Mouse (Mus musculus) hindbrain, embryonic 10.5 days (tissue): Measurements from ENCODE around the gene A1bg. TPM values are rescaled to one million over a fixed set of nuclear protein-coding genes. Genes with fewer than 3 reads are reported as not detected.

Source experiments
- DNase-seq: peaks from one replicate; pipeline ENCODE4 v3.0.0-alpha.2; 2017; ENCODE audit warnings: low spot score
- H3K27ac ChIP-seq: fragments of 300-500 bp; sonication (generic); 2 replicates; pipeline ENCODE4 v1.5.1; 2016; ENCODE audit warnings: mild to moderate bottlenecking, moderate library complexity
- H3K27me3 ChIP-seq: fragments of 300-500 bp; sonication (generic); 2 replicates; pipeline ENCODE4 v1.6.1; 2016; ENCODE audit warnings: mild to moderate bottlenecking; ENCODE audit not compliant: poor library complexity, insufficient read depth, severe bottlenecking
- H3K36me3 ChIP-seq: fragments of 300-500 bp; sonication (generic); 2 replicates; pipeline ENCODE4 v1.6.1; 2016; ENCODE audit warnings: mild to moderate bottlenecking, moderate library complexity
- H3K4me1 ChIP-seq: fragments of 300-500 bp; sonication (generic); replicated peaks from 2 replicates; pipeline ENCODE4 v1.6.1; 2016; ENCODE audit warnings: mild to moderate bottlenecking
- H3K4me3 ChIP-seq: fragments of 300-500 bp; sonication (generic); 2 replicates; pipeline ENCODE4 v1.5.1; 2016; ENCODE audit warnings: mild to moderate bottlenecking, moderate library complexity
- H3K9me3 ChIP-seq: fragments of 300-500 bp; sonication (generic); 2 replicates; pipeline ENCODE4 v1.6.1; 2016; ENCODE audit warnings: mild to moderate bottlenecking, moderate library complexity
- WGBS: fragments of 180-500 bp; shearing (Covaris S2); methylation state at CpG from one replicate; pipeline ENCODE4 v1.1.7; 2016; 5-methylcytosine and 5-hydroxymethylcytosine counted together
- polyA plus RNA-seq: library from polyadenylated mRNA; unstranded; fragments of >200 nt; fragmentation: Nextera tagmentation; extraction: Ambion mirVana; gene quantifications from 2 replicates; pipeline ENCODE4 v1.2.1, GENCODE M21; 2016

The A1bg gene
- polyA plus RNA-seq = not detected in 2 replicates

- no peaks in the 10 kb centered on the region for H3K4me1 ChIP-seq
- H3K4me3 ChIP-seq = no peak within 1 kb of the TSS
- H3K36me3 ChIP-seq = no peaks in the 10 kb centered on the region
- no peak for DNase-seq
- no peaks in the 10 kb centered on the region for H3K27me3 ChIP-seq
- no peak within 1 kb of the TSS for H3K27ac ChIP-seq
- no peaks in the 10 kb centered on the region for H3K9me3 ChIP-seq
Observed at GRCm38 (mm10) chr15:60922912-60923311, at the start of gene A1bg. A1bg (minus strand) TSS chr15:60923012.

GRCm38 (mm10) chr15:60968549-60968861 is 45.7 kb upstream of the A1bg start:
- no peaks in the 10 kb centered on the region for H3K9me3 ChIP-seq
- H3K27ac ChIP-seq = peak overlapping the region; percentile 85
- no peaks in the 10 kb centered on the region for H3K27me3 ChIP-seq
- WGBS = 29% methylated on average over 1 of the region's 1 CpGs
- peaks cover 28% of the 10 kb centered on the region for H3K4me1 ChIP-seq
- no peak overlapping the region for H3K4me3 ChIP-seq
- no peaks in the 10 kb centered on the region for H3K36me3 ChIP-seq
- peak; percentile 47 for DNase-seq

- H3K9me3 ChIP-seq = no peaks in the 10 kb centered on the region
- H3K36me3 ChIP-seq = no peaks in the 10 kb centered on the region
- H3K4me1 ChIP-seq = peaks cover 28% of the 10 kb centered on the region
- H3K4me3 ChIP-seq = peak overlapping the region; percentile 21; the same call in 1 of the 2 replicates
- H3K27me3 ChIP-seq = no peaks in the 10 kb centered on the region
- 36% methylated on average over 9 of the region's 9 CpGs for WGBS
- peak; percentile 65 for DNase-seq
- H3K27ac ChIP-seq = peak overlapping the region; percentile 85
Observed at GRCm38 (mm10) chr15:60967841-60968548, 45.2 kb upstream of the A1bg start.

- WGBS = 76% methylated on average over 4 of the region's 4 CpGs
- no peaks in the 10 kb centered on the region for H3K27me3 ChIP-seq
- H3K4me3 ChIP-seq = no peak overlapping the region
- no peak overlapping the region for H3K27ac ChIP-seq
- no peaks in the 10 kb centered on the region for H3K9me3 ChIP-seq
- DNase-seq = no peak
- H3K4me1 ChIP-seq = no peaks in the 10 kb centered on the region
- H3K36me3 ChIP-seq = no peaks in the 10 kb centered on the region
Observed at GRCm38 (mm10) chr15:60925686-60926085, 2.9 kb upstream of the A1bg start.

GRCm38 (mm10) chr15:60903763-60904697 is 18.8 kb downstream of the A1bg start:
- H3K27ac ChIP-seq = 0 out of 2 replicates have a peak overlapping the region, but pooled peaks have one; percentile 45
- H3K4me3 ChIP-seq = no peak overlapping the region
- no peaks in the 10 kb centered on the region for H3K36me3 ChIP-seq
- H3K27me3 ChIP-seq = no peaks in the 10 kb centered on the region
- DNase-seq = no peak
- H3K4me1 ChIP-seq = peaks cover 11% of the 10 kb centered on the region
- no peaks in the 10 kb centered on the region for H3K9me3 ChIP-seq
- WGBS = 43% methylated on average over 6 of the region's 6 CpGs

- no peak for DNase-seq
- H3K36me3 ChIP-seq = no peaks in the 10 kb centered on the region
- H3K27me3 ChIP-seq = no peaks in the 10 kb centered on the region
- H3K9me3 ChIP-seq = no peaks in the 10 kb centered on the region
- H3K4me1 ChIP-seq = no peaks in the 10 kb centered on the region
- no peak overlapping the region for H3K4me3 ChIP-seq
- WGBS = 65% methylated on average over 6 of the region's 6 CpGs
- no peak overlapping the region for H3K27ac ChIP-seq
Observed at GRCm38 (mm10) chr15:60898187-60898965, 24.4 kb downstream of the A1bg start.

- Histone ChIP-seq H3K9me3 (no peaks in the 10 kb centered on the region), H3K4me1 (no peaks in the 10 kb centered on the region), H3K4me3 (no peak overlapping the region), H3K27ac (no peak overlapping the region), H3K36me3 (no peaks in the 10 kb centered on the region), H3K27me3 (no peaks in the 10 kb centered on the region)
- no peak for DNase-seq
- WGBS = 90% methylated on average over 2 of the region's 2 CpGs
Observed at GRCm38 (mm10) chr15:60896040-60896439, 26.8 kb downstream of the A1bg start.

GRCm38 (mm10) chr15:60892976-60893463 is 29.8 kb downstream of the A1bg start:
- WGBS = 70% methylated on average over 3 of the region's 3 CpGs
- no peaks in the 10 kb centered on the region for H3K9me3 ChIP-seq

GRCm38 (mm10) chr15:60888724-60889123 is 34.1 kb downstream of the A1bg start:
- WGBS = 92% methylated on average over 2 of the region's 2 CpGs
- peaks cover 6% of the 10 kb centered on the region; the same call in 1 of the 2 replicates for H3K4me1 ChIP-seq
- no peaks in the 10 kb centered on the region for H3K27me3 ChIP-seq
- no peak overlapping the region for H3K4me3 ChIP-seq
- H3K27ac ChIP-seq = no peak overlapping the region
- no peaks in the 10 kb centered on the region for H3K36me3 ChIP-seq
- H3K9me3 ChIP-seq = no peaks in the 10 kb centered on the region
- no peak for DNase-seq

More at GRCm38 (mm10) chr15:60892976-60893463, 29.8 kb downstream of the A1bg start:
- DNase-seq = no peak
- no peaks in the 10 kb centered on the region for H3K36me3 ChIP-seq
- H3K27ac ChIP-seq = no peak overlapping the region
- H3K27me3 ChIP-seq = no peaks in the 10 kb centered on the region
- peaks cover 6% of the 10 kb centered on the region; the same call in 1 of the 2 replicates for H3K4me1 ChIP-seq
- no peak overlapping the region for H3K4me3 ChIP-seq

- H3K36me3 ChIP-seq = no peaks in the 10 kb centered on the region
- H3K27me3 ChIP-seq = no peaks in the 10 kb centered on the region
- H3K9me3 ChIP-seq = no peaks in the 10 kb centered on the region
- no peak overlapping the region for H3K27ac ChIP-seq
- H3K4me3 ChIP-seq = no peak overlapping the region
- WGBS = 90% methylated on average over 6 of the region's 6 CpGs
- H3K4me1 ChIP-seq = no peaks in the 10 kb centered on the region
- no peak for DNase-seq
Observed at GRCm38 (mm10) chr15:60875721-60876120, 47.1 kb downstream of the A1bg start.

GRCm38 (mm10) chr15:60862417-60862816 is 60.4 kb downstream of the A1bg start:
- no peak overlapping the region for H3K4me3 ChIP-seq
- H3K27me3 ChIP-seq = no peaks in the 10 kb centered on the region
- DNase-seq = no peak
- no peaks in the 10 kb centered on the region for H3K36me3 ChIP-seq
- no peaks in the 10 kb centered on the region for H3K9me3 ChIP-seq
- H3K4me1 ChIP-seq = peaks cover 8% of the 10 kb centered on the region
- 88% methylated on average over 3 of the region's 3 CpGs for WGBS
- H3K27ac ChIP-seq = no peak overlapping the region

GRCm38 (mm10) chr15:60855112-60855511 is 67.7 kb downstream of the A1bg start:
- Histone ChIP-seq H3K4me3 (no peak overlapping the region), H3K4me1 (peaks cover 13% of the 10 kb centered on the region), H3K27ac (no peak overlapping the region), H3K36me3 (no peaks in the 10 kb centered on the region), H3K9me3 (0 out of 2 replicates have a peak, but pooled peaks cover 4% of the 10 kb centered on the region), H3K27me3 (no peaks in the 10 kb centered on the region)
- WGBS = 89% methylated on average over 1 of the region's 1 CpGs
- no peak for DNase-seq
